In genomic region chr13:45608593-45608992, GRCm38 (mm10) we compare ENCODE assay signal across 17 mouse cellular contexts.
DNase-seq lines count a peak whose midpoint lies in the region; ATAC-seq and TF ChIP-seq lines count a peak whose summit lies in the region.
"Had no signal": no experiment of that assay in that cellular context is flagged by ENCODE, and none has a peak within 500 bp of the region (broad histone marks: within the 10 kb centered on the region; RNA-seq: fewer than 3 reads in every experiment).

No protein-coding gene starts in this region.

- no peaks in the 10 kb centered on the region for H3K36me3 ChIP-seq in kidney, postnatal 0 days (ENCODE audit: insufficient read depth, low read length)
- peaks cover 4 to 73% of the 10 kb centered on the region in 2 experiments for H3K36me3 ChIP-seq in CH12.LX (replicated peaks in 1 of 2; ENCODE audit: control insufficient read depth in 1 of 2, insufficient read depth in 1 of 2, low read length in 1 of 2)
- H3K36me3 ChIP-seq in E14TG2a.4 (ENCODE audit: insufficient read depth, low read length) = no peaks in the 10 kb centered on the region
- H3K36me3 ChIP-seq: heart, embryonic 15.5 days; hindbrain, embryonic 12.5 days; midbrain, embryonic 15.5 days had no signal

- intact Hi-C loops in gastrocnemius, postnatal 14 days (cut with DNase I; ENCODE audit: low total_unique reads) = no loop called here

- dilution Hi-C loops in CH12.LX (cut with MboI; ENCODE audit: extremely low pct_ligation_motif_present, extremely low pct_unique_long_range_greater_than_20kb, low sequenced_read_pairs) = no loop called here

- no peak overlapping the region for H3K4me2 ChIP-seq in kidney, postnatal 0 days (ENCODE audit: low read length)
- H3K4me2 ChIP-seq in CH12.LX (ENCODE audit: insufficient read depth, low read depth, poor library complexity, severe bottlenecking) = no peak overlapping the region
- H3K4me2 ChIP-seq: heart, embryonic 15.5 days; hindbrain, embryonic 12.5 days; midbrain, embryonic 15.5 days had no signal

- H3K4me3 ChIP-seq in kidney, postnatal 0 days (replicated peaks; ENCODE audit: low read depth, low read length) = no peak overlapping the region
- H3K4me3 ChIP-seq in CH12.LX (replicated peaks in 1 of 3; ENCODE audit: low read depth in 2 of 3, low read length in 2 of 3, poor library complexity in 1 of 3) (no peak overlapping the region), E14TG2a.4 (replicated peaks; ENCODE audit: low read length) (no peak overlapping the region)
- H3K4me3 ChIP-seq: heart, embryonic 15.5 days; hindbrain, embryonic 12.5 days; midbrain, embryonic 15.5 days had no signal

- H3K27ac ChIP-seq in kidney, postnatal 0 days = no peak overlapping the region
- H3K27ac ChIP-seq in CH12.LX (ENCODE audit: insufficient read depth, low read depth) = no peak overlapping the region
- H3K27ac ChIP-seq: heart, embryonic 15.5 days; hindbrain, embryonic 12.5 days; midbrain, embryonic 15.5 days had no signal

- peak; percentile 46 for TF ChIP-seq CTCF in kidney, postnatal 0 days (IDR thresholded peaks at IDR 0.05; ENCODE audit: low read depth)
- TF ChIP-seq CTCF in CH12.LX (conservative IDR thresholded peaks at IDR 0.05 in 1 of 2, IDR thresholded peaks at IDR 0.05 in 1 of 2; ENCODE audit: low read depth in 2 of 2, low read length in 2 of 2) = peak; percentile 22 to 30; a peak in 2 of 4 replicates
- TF ChIP-seq CTCF in E14TG2a.4 (conservative IDR thresholded peaks at IDR 0.05; ENCODE audit: low read length) = peak; percentile 28; the same call in 1 of the 2 replicates

- H3K27me3 ChIP-seq in kidney, postnatal 0 days (ENCODE audit: insufficient read depth, low read length) = no peaks in the 10 kb centered on the region
- no peaks in the 10 kb centered on the region for H3K27me3 ChIP-seq in CH12.LX (replicated peaks)
- 0 out of 2 replicates have a peak, but pooled peaks cover 3% of the 10 kb centered on the region for H3K27me3 ChIP-seq in E14TG2a.4 (ENCODE audit: insufficient read depth, low read length)
- H3K27me3 ChIP-seq: heart, embryonic 15.5 days; hindbrain, embryonic 12.5 days; midbrain, embryonic 15.5 days had no signal

- no peak overlapping the region for H3K9ac ChIP-seq in kidney, postnatal 0 days (ENCODE audit: low read depth, low read length)
- no peak overlapping the region for H3K9ac ChIP-seq in CH12.LX (ENCODE audit: insufficient read depth, low read depth)
- H3K9ac ChIP-seq: heart, embryonic 15.5 days; hindbrain, embryonic 12.5 days; midbrain, embryonic 15.5 days had no signal

- in situ Hi-C loops in CH12.LX (cut with MboI; ENCODE audit: low pct_ligation_motif_present, low pct_unique_long_range_greater_than_20kb, low sequenced_read_pairs) = no loop called here

- no peak for ATAC-seq in kidney, postnatal 0 days (replicated peaks; ENCODE audit: low FRiP score, low read depth)
- ATAC-seq: forebrain, embryonic 14.5 days; midbrain, embryonic 15.5 days had no signal

- no peaks in the 10 kb centered on the region; the same call in 1 of the 2 replicates for H3K79me2 ChIP-seq in CH12.LX (replicated peaks; ENCODE audit: control insufficient read depth, extremely low read depth, insufficient read depth, poor library complexity, severe bottlenecking)

- no peaks in the 10 kb centered on the region for H3K4me1 ChIP-seq in kidney, postnatal 0 days (replicated peaks; ENCODE audit: insufficient read depth, low read length)
- H3K4me1 ChIP-seq in CH12.LX (ENCODE audit: control insufficient read depth in 1 of 2, insufficient read depth in 2 of 2) = peaks cover 0 to 7% of the 10 kb centered on the region in 2 experiments; a peak in 2 of 4 replicates
- H3K4me1 ChIP-seq in E14TG2a.4 (replicated peaks; ENCODE audit: low read depth, low read length) = no peaks in the 10 kb centered on the region
- H3K4me1 ChIP-seq: heart, embryonic 15.5 days had no signal

- WGBS in kidney, postnatal 0 days = 89% methylated on average over 5 of the region's 5 CpGs

- TF ChIP-seq RAD21 in CH12.LX (IDR thresholded peaks at IDR 0.05; ENCODE audit: low read depth, low read length) = no peak

- no peak for TF ChIP-seq EP300 in CH12.LX (IDR thresholded peaks at IDR 0.05; ENCODE audit: low read length)

- no peak for TF ChIP-seq POLR2A in CH12.LX (IDR thresholded peaks at IDR 0.05; ENCODE audit: low read depth, low read length)

- no peaks in the 10 kb centered on the region for H3K9me3 ChIP-seq in kidney, postnatal 0 days (replicated peaks; ENCODE audit: low read length)
- peaks cover 7% of the 10 kb centered on the region for H3K9me3 ChIP-seq in CH12.LX (replicated peaks; ENCODE audit: low read length)
- peaks cover 4% of the 10 kb centered on the region; the same call in 1 of the 2 replicates for H3K9me3 ChIP-seq in E14TG2a.4 (ENCODE audit: low read length)
- H3K9me3 ChIP-seq: heart, embryonic 15.5 days; hindbrain, embryonic 12.5 days; midbrain, embryonic 15.5 days had no signal

- DNase-seq in kidney, postnatal 0 days (ENCODE audit: low spot score) = no peak
- no peak for DNase-seq in kidney, adult 8-10 months
- DNase-seq in CH12.LX (ENCODE audit: extremely low read depth) (no peak), adipocyte (ENCODE audit: low spot score) (peak; percentile 10)
- no peak for DNase-seq in gastrocnemius, adult 8-10 months (ENCODE audit: low spot score in 2 of 2)
- no peak for DNase-seq in gastrocnemius, postnatal 14 days
- DNase-seq: adrenal gland, adult 2 months; cerebellum, postnatal 14 days; heart, adult 18-20 months; kidney, adult 11 months; liver; thymus, postnatal 25 days had no signal

TF ChIP-seq in CH12.LX, 34 proteins besides CTCF, POLR2A, EP300 and RAD21:
- no peak for TF ChIP-seq ETS1 (conservative IDR thresholded peaks at IDR 0.05; ENCODE audit: low read depth, low read length)
- no peak for TF ChIP-seq ZC3H11A (IDR thresholded peaks at IDR 0.05; ENCODE audit: low read depth, low read length)
- TF ChIP-seq ELF1 (IDR thresholded peaks at IDR 0.05; ENCODE audit: low read depth, low read length) = no peak
- TF ChIP-seq MYC (IDR thresholded peaks at IDR 0.05; ENCODE audit: low read depth, low read length) = no peak
